Mouse (Mus musculus) retina, postnatal 1 day (tissue): ENCODE data around the gene Large1.
A peak's percentile ranks its signal among the peaks of the same experiment; 100 is the strongest.
"Not testable (repeated sequence)": the region's sequence is repeated elsewhere in the genome, so short reads cannot be mapped to it uniquely, and the experiment has no call there.

Experiments
- DNase-seq: peaks from one replicate; pipeline ENCODE4 v3.0.0-alpha.2; 2012

Gene Large1

GRCm38 (mm10) chr8:73003858-73004257 is 349.5 kb downstream of the Large1 start:
- peak; percentile 61 for DNase-seq

DNA sequence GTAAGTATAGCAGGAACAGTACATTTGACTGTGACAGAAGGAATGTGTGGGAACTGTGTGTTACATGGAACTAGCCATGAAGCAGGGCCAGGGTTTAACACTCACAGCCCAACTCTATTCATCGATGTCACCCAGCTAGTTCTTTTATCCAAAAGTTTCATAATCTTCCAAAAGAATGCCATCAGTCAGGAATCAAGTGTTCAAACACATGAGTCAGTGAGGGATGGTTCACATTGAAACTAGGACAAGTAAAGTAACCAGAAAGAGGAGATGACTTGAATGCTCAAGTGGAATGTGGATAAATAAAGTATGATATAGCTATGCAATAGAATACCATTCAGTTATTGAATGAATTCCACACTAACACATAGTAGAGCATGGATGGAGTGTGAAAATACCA is 359.5 kb downstream of the Large1 start:
- DNase-seq, result no peak

DNA sequence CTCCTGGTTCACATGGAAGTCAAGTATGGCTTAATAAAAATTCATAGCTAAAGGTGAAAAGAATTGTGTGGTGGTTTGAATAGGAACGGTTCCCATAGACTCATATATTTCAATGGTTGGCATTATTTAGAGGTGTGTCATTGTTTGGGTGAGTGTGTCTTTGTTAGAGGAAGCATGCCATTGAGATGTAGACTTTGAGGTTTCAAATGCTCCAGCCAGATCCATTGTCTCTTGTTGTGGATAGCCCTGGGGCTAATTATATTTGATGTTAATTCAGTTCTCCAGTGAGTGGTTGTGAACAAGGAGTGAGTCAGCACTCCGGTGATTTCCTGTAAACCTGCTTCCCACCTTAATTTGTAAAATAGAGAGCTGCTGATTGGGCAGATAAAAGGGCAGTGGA is 362.9 kb downstream of the Large1 start:
- no peak for DNase-seq

DNA sequence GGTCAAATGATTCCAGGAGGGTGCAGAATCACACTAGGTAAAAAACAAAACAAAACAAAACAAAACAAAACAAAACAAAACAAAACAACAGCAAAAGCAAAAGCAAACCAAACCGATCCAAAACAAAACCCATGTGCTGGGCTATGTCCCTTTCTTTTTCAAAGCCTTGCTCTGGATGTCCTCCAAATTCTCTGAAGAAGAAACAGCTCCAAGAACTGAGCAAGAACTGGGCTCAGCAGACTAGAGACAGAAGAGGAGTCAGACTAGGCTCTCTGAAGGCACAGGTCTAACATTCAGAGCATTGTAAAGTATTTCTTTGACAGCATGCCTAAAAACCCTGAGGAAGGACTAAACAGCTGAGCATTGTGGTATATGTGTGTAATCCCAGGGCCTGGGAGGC is 370.5 kb downstream of the Large1 start:
- no peak for DNase-seq

- DNase-seq, result no peak
Measured at GRCm38 (mm10) chr8:72955074-72955473, 398.3 kb downstream of the Large1 start.

DNA sequence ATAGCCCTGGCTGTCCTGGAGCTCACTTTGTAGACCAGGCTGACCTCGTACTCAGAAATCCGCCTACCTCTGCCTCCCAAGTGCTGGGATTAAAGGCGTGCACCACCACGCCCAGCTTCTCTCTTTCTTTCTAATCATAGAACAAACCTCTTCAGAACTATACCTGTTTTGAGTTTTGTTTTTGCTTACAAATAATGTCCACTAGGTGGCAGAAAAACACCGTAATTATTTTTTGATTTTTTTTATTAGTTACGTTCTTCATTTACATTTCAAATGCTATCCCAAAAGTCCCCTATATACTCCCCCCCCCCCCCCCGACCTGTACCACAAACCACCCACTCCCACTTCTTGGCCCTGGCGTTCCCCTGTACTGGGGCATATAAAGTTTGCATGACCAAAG is 411.9 kb downstream of the Large1 start:
- DNase-seq, result not testable (repeated sequence)

GRCm38 (mm10) chr8:72919182-72919902 is 434.0 kb downstream of the Large1 start:
- DNase-seq, result peak; percentile 29

DNA sequence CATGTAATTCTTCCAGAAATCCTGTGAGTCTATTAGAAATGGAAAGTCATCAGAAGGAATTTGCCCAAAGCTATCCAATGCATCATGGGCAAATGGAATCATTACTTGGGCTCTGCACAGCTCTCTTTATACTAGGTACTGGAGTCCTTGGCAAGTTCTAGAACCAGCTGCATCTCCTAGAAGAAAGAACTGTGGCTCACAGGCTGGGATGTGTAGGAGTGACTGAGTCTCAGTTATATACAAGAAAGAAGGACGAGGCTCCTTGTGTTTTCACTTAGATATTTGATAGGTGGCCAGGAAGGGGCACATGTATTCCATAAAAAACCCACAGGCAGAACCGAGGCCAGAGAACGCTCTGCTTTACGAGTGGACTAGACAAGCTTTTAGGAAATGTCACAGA is 447.8 kb downstream of the Large1 start:
- DNase-seq, result no peak

DNA sequence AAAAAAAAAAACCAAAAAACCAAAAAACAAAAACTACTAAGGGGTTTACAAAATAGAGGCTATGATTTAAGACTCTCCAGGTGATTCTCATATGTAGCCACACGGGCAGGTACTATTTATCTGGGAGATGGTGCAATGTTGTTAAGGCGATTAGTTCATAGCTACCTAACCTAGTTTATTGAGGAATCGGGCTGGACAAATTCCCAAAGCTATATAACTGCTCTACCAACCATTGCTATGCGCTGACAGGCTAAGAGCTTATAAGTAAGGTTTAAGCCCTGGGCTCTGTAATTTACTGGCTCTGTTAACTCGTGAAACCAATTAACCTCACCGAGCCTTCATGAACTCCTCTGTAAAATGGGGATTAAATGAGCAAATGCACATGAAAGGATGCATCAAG is 451.7 kb downstream of the Large1 start:
- no peak for DNase-seq

DNA sequence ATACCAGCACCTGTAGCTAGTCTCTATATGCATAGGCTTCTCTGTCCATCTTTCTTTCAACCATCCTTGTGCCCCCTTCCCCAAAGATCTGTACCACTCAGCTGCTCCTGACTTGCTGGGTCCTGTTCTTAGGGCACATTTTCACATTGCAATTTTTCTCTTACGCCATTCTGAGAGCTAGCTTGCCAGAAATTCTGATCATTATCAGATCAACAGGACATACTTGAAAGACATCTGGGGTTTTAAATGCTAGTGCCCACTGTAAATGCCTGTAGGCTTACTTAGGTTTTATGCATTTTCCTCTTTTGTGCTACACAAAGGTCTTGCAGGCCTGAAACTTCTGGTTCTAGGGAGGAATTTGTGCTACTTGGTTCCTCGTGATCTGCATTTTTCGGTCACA is 454.0 kb downstream of the Large1 start:
- DNase-seq, result no peak

DNA sequence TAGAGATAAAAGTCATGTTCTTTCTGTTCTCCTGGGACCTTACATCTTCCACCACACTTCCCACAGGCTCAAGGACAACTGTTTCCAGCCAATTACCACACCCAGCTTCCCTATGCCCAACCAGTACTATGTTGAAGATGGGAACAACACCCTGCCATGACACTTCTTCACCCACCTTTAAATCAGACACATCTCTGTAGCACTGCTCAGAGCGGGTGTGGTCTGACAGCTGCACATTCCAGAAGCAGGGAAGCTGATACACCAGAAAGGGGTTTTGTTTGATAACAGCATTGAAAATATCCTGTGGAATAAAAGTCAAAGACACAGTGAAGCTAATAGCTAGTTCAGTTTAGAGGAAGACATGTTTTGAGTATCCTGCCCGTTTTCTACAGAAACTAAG is 470.3 kb downstream of the Large1 start:
- no peak for DNase-seq

DNA sequence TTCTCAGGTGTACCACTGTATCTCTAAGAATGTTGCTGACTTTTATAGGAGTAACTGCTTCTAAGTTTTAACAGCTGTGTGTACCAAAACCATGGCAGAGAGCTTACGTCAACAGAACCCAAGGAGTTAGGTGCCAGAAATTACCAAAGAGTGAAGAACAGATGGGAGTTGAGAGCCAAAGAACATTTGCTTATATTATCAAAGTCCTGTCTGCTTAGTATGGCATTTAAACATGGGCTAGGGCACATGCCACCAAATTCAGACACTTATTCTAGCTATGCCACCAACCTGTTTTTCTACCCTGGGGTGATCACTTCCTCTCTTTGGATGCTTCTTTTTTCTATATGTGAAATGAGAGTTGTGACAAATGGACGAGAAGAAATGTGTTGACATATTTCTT is 479.9 kb downstream of the Large1 start:
- no peak for DNase-seq

GRCm38 (mm10) chr8:72846881-72847280 is 506.5 kb downstream of the Large1 start:
- no peak for DNase-seq

DNA sequence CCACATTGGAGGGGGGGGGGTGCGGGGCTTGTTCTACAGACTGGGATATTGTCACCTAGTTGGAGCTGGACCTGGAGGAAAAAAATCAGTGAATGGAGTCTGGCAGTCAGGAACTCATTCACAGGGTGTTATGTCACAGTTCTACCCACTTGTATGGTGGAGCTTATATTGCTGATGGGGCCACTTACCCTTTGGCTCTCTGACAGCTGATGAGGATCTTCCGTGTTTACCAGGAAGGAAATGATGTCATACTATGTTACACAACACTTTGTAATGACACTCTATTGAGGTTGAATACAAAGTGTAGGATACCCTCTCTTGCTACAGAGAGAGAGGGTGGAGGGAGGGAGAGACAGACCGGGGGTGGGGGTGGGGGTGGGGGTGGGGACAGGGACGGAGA is 517.5 kb downstream of the Large1 start:
- DNase-seq, result peak; percentile 5

DNA sequence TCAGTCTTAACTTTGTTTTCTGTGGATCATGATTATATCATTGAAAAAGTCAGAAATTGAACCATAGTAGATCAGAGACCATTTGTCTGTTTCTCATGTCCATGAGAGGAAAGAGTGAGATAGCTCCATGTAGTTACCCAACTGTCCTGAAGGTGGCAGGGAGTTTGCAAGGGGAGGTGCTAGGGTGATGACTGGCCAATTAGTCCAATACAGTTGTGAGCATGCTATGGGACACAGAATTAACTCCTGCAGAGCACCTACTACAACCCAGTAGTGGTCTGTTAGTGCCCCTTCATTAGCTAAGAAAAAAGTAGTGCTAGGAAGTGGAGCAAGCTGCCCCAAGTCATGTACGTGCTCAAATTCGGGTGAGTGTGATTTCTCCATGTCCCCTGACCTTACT is 520.2 kb downstream of the Large1 start:
- DNase-seq, result peak; percentile 19

- no peak for DNase-seq
Measured at GRCm38 (mm10) chr8:72832371-72832770, 521.0 kb downstream of the Large1 start.

GRCm38 (mm10) chr8:72817655-72818349 is 535.5 kb downstream of the Large1 start:
- no peak for DNase-seq

DNA sequence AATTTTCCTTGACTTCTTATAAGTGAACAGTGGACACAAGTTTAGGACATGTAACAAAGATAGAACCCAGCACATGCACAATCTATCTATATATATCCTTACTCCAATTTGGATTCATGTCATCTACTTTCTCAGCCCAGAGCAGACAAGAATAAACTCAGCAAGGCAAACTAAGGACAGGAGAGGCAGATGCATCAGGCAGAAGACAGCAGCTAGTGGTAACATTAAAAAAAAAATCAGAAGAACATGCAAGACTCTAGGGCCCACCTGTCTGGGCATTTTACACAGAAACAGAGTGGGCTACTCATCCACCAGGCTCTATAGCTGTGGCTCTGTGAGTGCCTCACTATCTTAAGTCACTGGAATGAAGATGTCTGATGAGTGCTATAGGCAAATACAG is 536.7 kb downstream of the Large1 start:
- DNase-seq, result no peak

- DNase-seq, result no peak
Measured at GRCm38 (mm10) chr8:72815681-72816080, 537.7 kb downstream of the Large1 start.

GRCm38 (mm10) chr8:72812690-72813089 is 540.6 kb downstream of the Large1 start:
- DNase-seq, result no peak

GRCm38 (mm10) chr8:72801583-72801982 is 551.8 kb downstream of the Large1 start:
- no peak for DNase-seq

DNA sequence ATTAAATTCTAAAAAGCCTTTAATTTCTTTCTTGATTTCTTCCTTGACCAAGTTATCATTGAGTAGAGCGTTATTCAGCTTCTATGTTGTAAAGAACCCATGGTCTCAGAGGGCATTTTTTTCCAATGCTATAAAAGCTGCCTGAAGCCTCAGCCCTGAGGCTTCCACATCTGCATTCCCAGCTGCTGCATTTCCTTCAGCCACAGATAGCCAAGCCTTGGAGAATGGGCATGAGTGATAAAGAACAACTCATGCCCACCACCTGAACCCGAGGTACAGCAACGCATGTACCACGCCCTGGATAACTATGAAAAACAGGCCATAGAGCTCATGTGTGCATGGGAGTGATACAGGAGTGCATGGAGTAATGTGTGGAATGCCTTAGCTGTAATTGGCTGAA is 572.7 kb downstream of the Large1 start:
- DNase-seq, result no peak

GRCm38 (mm10) chr8:72777797-72778196 is 575.5 kb downstream of the Large1 start:
- DNase-seq, result no peak

DNA sequence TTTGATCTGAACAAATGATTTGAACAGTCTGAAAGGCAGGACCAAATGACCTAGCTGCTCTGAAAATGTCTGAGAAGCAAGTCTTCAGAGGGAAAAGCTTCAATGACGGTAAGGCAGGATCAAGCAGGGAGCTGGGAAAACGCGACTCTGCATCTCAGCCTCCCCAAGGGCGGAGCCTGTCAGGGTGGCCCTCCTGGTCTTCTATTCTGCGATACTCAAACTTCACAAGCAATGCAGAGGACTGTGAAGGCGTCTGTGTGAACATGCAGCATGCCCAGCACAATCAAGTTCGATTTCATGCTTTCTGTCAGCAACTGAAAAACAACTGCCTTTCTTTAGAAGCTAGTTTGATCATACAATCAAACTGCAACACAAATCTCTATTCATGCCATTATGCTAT is 586.6 kb downstream of the Large1 start:
- no peak for DNase-seq

GRCm38 (mm10) chr8:72765696-72766095 is 587.6 kb downstream of the Large1 start:
- no peak for DNase-seq
